Mouse (Mus musculus) megakaryocyte, embryonic 14.5 days (primary cell): Measurements from ENCODE around the gene Oit1.

Experiments used
- FLI1 ChIP-seq: IDR thresholded peaks from 2 replicates; pipeline ENCODE4 v1.6.1; 2012; ENCODE audit warnings: low read length, inconsistent platforms, mixed read lengths
- GATA1 ChIP-seq: IDR thresholded peaks from 3 replicates; pipeline ENCODE4 v1.6.1; 2012; ENCODE audit warnings: mixed read lengths, low read length, inconsistent platforms, borderline replicate concordance

- TF ChIP-seq GATA1 (no peak), FLI1 (no peak)
Measured at GRCm38 (mm10) chr14:8316366-8317193, 62.0 kb downstream of the Oit1 start.
